Comparison of ENCODE assay signal across 8 mouse cellular contexts in genomic region chr14:40789110-40789509, GRCm38 (mm10).
DNase-seq lines count a peak whose midpoint lies in the region; ATAC-seq lines count a peak whose summit lies in the region.

No protein-coding gene starts in this region.

- no peak for ATAC-seq in CD4-positive, CD25-positive, alpha-beta regulatory T cell, adult 4 months
- ATAC-seq in forebrain, embryonic 13.5 days: peak; percentile 86
- peak; percentile 63; the same call in 1 of the 2 replicates for ATAC-seq in midbrain, embryonic 15.5 days (replicated peaks)

- H3K9me3 ChIP-seq in forebrain, embryonic 13.5 days (replicated peaks): no peaks in the 10 kb centered on the region
- H3K9me3 ChIP-seq in midbrain, embryonic 15.5 days: no peaks in the 10 kb centered on the region

- H3K27ac ChIP-seq in forebrain, embryonic 13.5 days: no peak overlapping the region
- no peak overlapping the region for H3K27ac ChIP-seq in midbrain, embryonic 15.5 days

- 21% methylated on average over 3 of the region's 3 CpGs for WGBS in forebrain, embryonic 13.5 days
- WGBS in midbrain, embryonic 15.5 days: 16% methylated on average over 3 of the region's 3 CpGs

- no peak overlapping the region for H3K9ac ChIP-seq in forebrain, embryonic 13.5 days
- no peak overlapping the region for H3K9ac ChIP-seq in midbrain, embryonic 15.5 days

- no peaks in the 10 kb centered on the region for H3K4me1 ChIP-seq in forebrain, embryonic 13.5 days
- no peaks in the 10 kb centered on the region for H3K4me1 ChIP-seq in midbrain, embryonic 15.5 days

- no peaks in the 10 kb centered on the region for H3K36me3 ChIP-seq in forebrain, embryonic 13.5 days (ENCODE audit: poor library complexity, severe bottlenecking)
- H3K36me3 ChIP-seq in midbrain, embryonic 15.5 days (replicated peaks): no peaks in the 10 kb centered on the region

- H3K4me3 ChIP-seq in forebrain, embryonic 13.5 days: no peak overlapping the region
- H3K4me3 ChIP-seq in midbrain, embryonic 15.5 days: no peak overlapping the region

- H3K27me3 ChIP-seq in forebrain, embryonic 13.5 days: no peaks in the 10 kb centered on the region
- H3K27me3 ChIP-seq in midbrain, embryonic 15.5 days (replicated peaks): no peaks in the 10 kb centered on the region

- DNase-seq in CD4-positive, CD25-positive, alpha-beta regulatory T cell, adult 2 months (ENCODE audit: low read depth, low spot score): peak; percentile 3
- peak; percentile 17 for DNase-seq in ovary, postnatal 14 days (ENCODE audit: low spot score)
- DNase-seq in ovary, postnatal 10 days (ENCODE audit: low spot score): no peak
- peak; percentile 5 to 60 for DNase-seq in kidney, postnatal 36 days
- no peak for DNase-seq in spleen, adult 12 weeks (ENCODE audit: low spot score)

- H3K4me2 ChIP-seq in forebrain, embryonic 13.5 days: no peak overlapping the region
- no peak overlapping the region for H3K4me2 ChIP-seq in midbrain, embryonic 15.5 days

Comparison
In these comparisons a context has a peak if more than half of its experiments do, and no peak if none do; other contexts are left out.
1. DNase-seq: peak in CD4-positive, CD25-positive, alpha-beta regulatory T cell, adult 2 months (single experiment), ovary, postnatal 14 days (single experiment) and kidney, postnatal 36 days (2 of 2); none in ovary, postnatal 10 days (single experiment) and spleen, adult 12 weeks (single experiment).